ENCODE assay signal across 8 mouse cellular contexts in genomic region chr8:111597310-111597709, GRCm38 (mm10). TPM values are rescaled to one million over a fixed set of nuclear protein-coding genes. Genes with fewer than 3 reads are reported as not detected.
DNase-seq lines count a peak whose midpoint lies in the region; ATAC-seq lines count a peak whose summit lies in the region.

No protein-coding gene starts in this region.

- peaks cover 2% of the 10 kb centered on the region; the same call in 1 of the 2 replicates for H3K36me3 ChIP-seq in heart, embryonic 13.5 days
- H3K36me3 ChIP-seq in limb, embryonic 15.5 days, result no peaks in the 10 kb centered on the region

- intact Hi-C loops in left cerebral cortex, postnatal 25 days (cut with DNase I), result no loop called here

- H3K4me2 ChIP-seq in heart, embryonic 13.5 days, result peak overlapping the region; percentile 62
- H3K4me2 ChIP-seq in limb, embryonic 15.5 days, result no peak overlapping the region

- peak; percentile 62 to 89 for DNase-seq in adrenal gland, adult (ENCODE audit: inconsistent age in 2 of 2, low spot score in 1 of 2)
- DNase-seq in adrenal gland, postnatal 4 days (ENCODE audit: low spot score in 2 of 2), result no peak
- DNase-seq in 3T3-L1 (ENCODE audit: low read depth, low spot score), result peak; percentile 98
- DNase-seq in left cerebral cortex, postnatal 25 days (ENCODE audit: low spot score in 2 of 2), result no peak
- no peak for DNase-seq in right cerebral cortex, adult 2 months (ENCODE audit: low spot score in 2 of 2)

- no peak; the same call in 1 of the 2 replicates for ATAC-seq in heart, embryonic 13.5 days (ENCODE audit: extremely low read depth, insufficient number of reproducible peaks, low FRiP score, low TSS enrichment)
- ATAC-seq in limb, embryonic 15.5 days (ENCODE audit: insufficient number of reproducible peaks, low FRiP score, low TSS enrichment, low read depth), result peak; percentile 65; the same call in 1 of the 2 replicates
- no peak for ATAC-seq in CD4-positive, CD25-positive, alpha-beta regulatory T cell, adult 4 months

- no peak overlapping the region for H3K4me3 ChIP-seq in heart, embryonic 13.5 days
- no peak overlapping the region for H3K4me3 ChIP-seq in limb, embryonic 15.5 days

- 36% methylated on average over 1 of the region's 1 CpGs for WGBS in heart, embryonic 13.5 days
- 14% methylated on average over 1 of the region's 1 CpGs for WGBS in limb, embryonic 15.5 days

- peak overlapping the region; percentile 91 for H3K27ac ChIP-seq in heart, embryonic 13.5 days (replicated peaks)
- peak overlapping the region; percentile 76 for H3K27ac ChIP-seq in limb, embryonic 15.5 days

- H3K27me3 ChIP-seq in heart, embryonic 13.5 days (replicated peaks), result no peaks in the 10 kb centered on the region
- no peaks in the 10 kb centered on the region for H3K27me3 ChIP-seq in limb, embryonic 15.5 days

- peak overlapping the region; percentile 72 for H3K9ac ChIP-seq in heart, embryonic 13.5 days
- no peak overlapping the region for H3K9ac ChIP-seq in limb, embryonic 15.5 days

- H3K9me3 ChIP-seq in heart, embryonic 13.5 days, result no peaks in the 10 kb centered on the region
- no peaks in the 10 kb centered on the region for H3K9me3 ChIP-seq in limb, embryonic 15.5 days

- peaks cover 70% of the 10 kb centered on the region for H3K4me1 ChIP-seq in heart, embryonic 13.5 days
- peaks cover 40% of the 10 kb centered on the region for H3K4me1 ChIP-seq in limb, embryonic 15.5 days

RNA-seq across cellular contexts. Expression of gene Ldhd, which starts 32.9 kb away (rescaled TPM):
- total RNA-seq in adrenal gland, postnatal 4 days (2021), result 10 to 100 TPM; 22.0 to 23.2 TPM
- 0.44 and 0.65 TPM in 2 replicates for polyA plus RNA-seq in heart, embryonic 13.5 days (2015; fragmentation: Nextera tagmentation; extraction: Ambion mirVana)
- polyA plus RNA-seq in limb, embryonic 15.5 days (2015; fragmentation: Nextera tagmentation; extraction: Ambion mirVana), result 1.0 and 1.1 TPM in 2 replicates
- 1 to 10 TPM; 6.8 to 7.7 TPM for total RNA-seq in left cerebral cortex, postnatal 25 days (2021)
- polyA plus RNA-seq in CD4-positive, CD25-positive, alpha-beta regulatory T cell, adult 4 months (2017; shearing (Covaris generic)), result 1 to 10 TPM in 1 of 2 experiments, under 1 TPM in 1; 0.98 to 2.0 TPM

RNA-seq across cellular contexts. Expression of gene Zfp1, which starts 45.9 kb away (rescaled TPM):
- total RNA-seq in adrenal gland, postnatal 4 days (2021), result 10 to 100 TPM; 15.5 to 17.0 TPM
- 12.9 and 13.8 TPM in 2 replicates for polyA plus RNA-seq in heart, embryonic 13.5 days (2015; fragmentation: Nextera tagmentation; extraction: Ambion mirVana)
- 24.4 and 24.5 TPM in 2 replicates for polyA plus RNA-seq in limb, embryonic 15.5 days (2015; fragmentation: Nextera tagmentation; extraction: Ambion mirVana)
- 10 to 100 TPM; 20.0 to 20.9 TPM for total RNA-seq in left cerebral cortex, postnatal 25 days (2021)
- polyA plus RNA-seq in CD4-positive, CD25-positive, alpha-beta regulatory T cell, adult 4 months (2017; shearing (Covaris generic)), result 10 to 100 TPM; 41.3 to 41.7 TPM

Comparison
In these comparisons a context has a peak if more than half of its experiments do, and no peak if none do; other contexts are left out.
1. DNase-seq: peak in adrenal gland, adult (2 of 2) and 3T3-L1 (single experiment); none in adrenal gland, postnatal 4 days (0 of 2), left cerebral cortex, postnatal 25 days (0 of 2) and right cerebral cortex, adult 2 months (0 of 2).